Mouse (Mus musculus): ENCODE data around the gene Smok3b.

GRCm38 (mm10) chr5:137974724-137975123 is 46.5 kb upstream of the Smok3b start:
- TF ChIP-seq MAFK (IDR thresholded peaks at IDR 0.05; ENCODE audit: insufficient read depth, low read depth, low read length) (no peak), ZNF384 (IDR thresholded peaks at IDR 0.05; ENCODE audit: low read depth, low read length) (no peak), CHD2 (IDR thresholded peaks at IDR 0.05; ENCODE audit: low read depth, low read length) (no peak), ZC3H11A (IDR thresholded peaks at IDR 0.05; ENCODE audit: borderline replicate concordance, low read depth, low read length) (no peak), HCFC1 (IDR thresholded peaks at IDR 0.05; ENCODE audit: borderline replicate concordance, insufficient read depth, low read length) (no peak)
